ENCODE assay signal across 30 mouse cellular contexts in genomic region chr2:62271840-62272239, GRCm38 (mm10).
"Had no signal": no experiment of that assay in that cellular context is flagged by ENCODE, and none has a peak within 500 bp of the region (broad histone marks: within the 10 kb centered on the region; RNA-seq: fewer than 3 reads in every experiment).

No protein-coding gene starts in this region.

- H3K4me3 ChIP-seq: heart, embryonic 10.5 days; heart, embryonic 12.5 days; heart, embryonic 13.5 days; heart, embryonic 15.5 days; hindbrain, embryonic 10.5 days; hindbrain, embryonic 12.5 days; hindbrain, embryonic 13.5 days; hindbrain, embryonic 15.5 days; intestine, embryonic 15.5 days; kidney, embryonic 15.5 days; layer of hippocampus, adult 2 months; left cerebral cortex, adult 2 months had no signal

- DNase-seq: heart, postnatal 10 days; heart, postnatal 14 days; heart, postnatal 36 days; heart, postnatal 4 days; kidney, adult 18-20 months; kidney, adult 2 months; kidney, adult 8-10 months; kidney, adult 9 months; kidney, postnatal 10 days; kidney, postnatal 14 days; kidney, postnatal 25 days; kidney, postnatal 36 days; kidney, postnatal 4 days; layer of hippocampus, adult 9-11 months; layer of hippocampus, postnatal 36 days had no signal

- H3K4me1 ChIP-seq: heart, embryonic 10.5 days; hindbrain, embryonic 10.5 days; hindbrain, embryonic 12.5 days; hindbrain, embryonic 13.5 days; hindbrain, embryonic 15.5 days; intestine, embryonic 15.5 days; kidney, embryonic 15.5 days had no signal

- H3K9me3 ChIP-seq: heart, embryonic 10.5 days; heart, embryonic 12.5 days; heart, embryonic 13.5 days; heart, embryonic 15.5 days; hindbrain, embryonic 10.5 days; hindbrain, embryonic 12.5 days; hindbrain, embryonic 13.5 days; hindbrain, embryonic 15.5 days; intestine, embryonic 15.5 days; kidney, embryonic 15.5 days had no signal

- H3K27ac ChIP-seq: heart, embryonic 10.5 days; heart, embryonic 13.5 days; heart, embryonic 15.5 days; hindbrain, embryonic 10.5 days; hindbrain, embryonic 12.5 days; hindbrain, embryonic 13.5 days; hindbrain, embryonic 14.5 days; hindbrain, embryonic 15.5 days; hindbrain, postnatal 0 days; intestine, embryonic 15.5 days; kidney, embryonic 15.5 days; kidney, postnatal 0 days; layer of hippocampus, adult 2 months; left cerebral cortex, adult 2 months had no signal

- H3K9ac ChIP-seq: heart, embryonic 12.5 days; heart, embryonic 13.5 days; heart, embryonic 15.5 days; hindbrain, embryonic 12.5 days; hindbrain, embryonic 13.5 days; hindbrain, embryonic 14.5 days; hindbrain, embryonic 15.5 days; intestine, embryonic 15.5 days; kidney, embryonic 15.5 days had no signal

- H3K27me3 ChIP-seq: heart, embryonic 12.5 days; heart, embryonic 13.5 days; heart, embryonic 15.5 days; hindbrain, embryonic 12.5 days; hindbrain, embryonic 13.5 days; hindbrain, embryonic 15.5 days; intestine, embryonic 15.5 days; kidney, embryonic 15.5 days had no signal

- H3K36me3 ChIP-seq: heart, embryonic 10.5 days; heart, embryonic 12.5 days; heart, embryonic 13.5 days; heart, embryonic 15.5 days; hindbrain, embryonic 10.5 days; hindbrain, embryonic 12.5 days; hindbrain, embryonic 13.5 days; hindbrain, embryonic 15.5 days; intestine, embryonic 15.5 days; kidney, embryonic 15.5 days had no signal
